ENCODE assay signal across 18 mouse cellular contexts in the genomic region with DNA sequence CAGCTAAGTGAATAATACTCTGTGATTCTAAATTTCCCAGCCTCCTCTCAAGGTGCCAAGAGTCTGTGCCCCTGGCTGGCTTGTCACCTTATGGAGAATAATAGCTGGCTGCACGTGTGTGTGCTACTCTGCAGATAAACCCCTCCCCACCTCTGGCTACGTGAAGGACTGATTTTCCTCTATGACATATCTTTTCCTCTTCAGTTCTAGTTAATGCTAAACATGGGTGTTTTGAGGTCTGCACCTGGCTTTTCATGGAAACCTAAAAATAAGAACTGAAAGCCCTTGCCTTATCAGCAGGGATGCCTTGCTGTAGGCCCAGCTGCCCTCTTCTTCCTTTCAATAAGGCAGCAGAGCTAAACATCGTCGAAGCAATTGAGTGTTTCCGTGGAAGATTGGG.
"Had no signal": no experiment of that assay in that cellular context is flagged by ENCODE, and none has a peak within 500 bp of the region (broad histone marks: within the 10 kb centered on the region; RNA-seq: fewer than 3 reads in every experiment).

No protein-coding gene starts in this region.

- H3K4me2 ChIP-seq: lung, embryonic 14.5 days; midbrain, embryonic 12.5 days; neural tube, embryonic 13.5 days; neural tube, embryonic 15.5 days had no signal

- H3K9me3 ChIP-seq: midbrain, embryonic 10.5 days; midbrain, embryonic 12.5 days; neural tube, embryonic 13.5 days; neural tube, embryonic 15.5 days had no signal

- H3K36me3 ChIP-seq: midbrain, embryonic 10.5 days; midbrain, embryonic 12.5 days; neural tube, embryonic 13.5 days; neural tube, embryonic 15.5 days had no signal

- H3K4me1 ChIP-seq: midbrain, embryonic 12.5 days; neural tube, embryonic 13.5 days; neural tube, embryonic 15.5 days had no signal

- H3K27ac ChIP-seq: liver, embryonic 14.5 days; midbrain, embryonic 10.5 days; midbrain, embryonic 12.5 days; neural tube, embryonic 13.5 days; neural tube, embryonic 15.5 days had no signal

- H3K4me3 ChIP-seq: midbrain, embryonic 10.5 days; midbrain, embryonic 12.5 days; myocyte; neural tube, embryonic 13.5 days; neural tube, embryonic 15.5 days had no signal

- DNase-seq: lung, adult 18-20 months; lung, embryonic 14.5 days; lung, postnatal 10 days; lung, postnatal 4 days; midbrain, embryonic 14.5 days; retina, postnatal 1 day; right cerebral cortex, adult 18-20 months; right cerebral cortex, postnatal 25 days; spleen, adult 18-20 months; thymus, adult 2 months; thymus, postnatal 25 days; thymus, postnatal 4 days had no signal

- H3K27me3 ChIP-seq: midbrain, embryonic 12.5 days; neural tube, embryonic 13.5 days; neural tube, embryonic 15.5 days had no signal

- H3K9ac ChIP-seq: liver, embryonic 14.5 days; lung, embryonic 14.5 days; midbrain, embryonic 12.5 days; neural tube, embryonic 13.5 days; neural tube, embryonic 15.5 days had no signal
